Mouse (Mus musculus): ENCODE results near the gene Banp.

DNA sequence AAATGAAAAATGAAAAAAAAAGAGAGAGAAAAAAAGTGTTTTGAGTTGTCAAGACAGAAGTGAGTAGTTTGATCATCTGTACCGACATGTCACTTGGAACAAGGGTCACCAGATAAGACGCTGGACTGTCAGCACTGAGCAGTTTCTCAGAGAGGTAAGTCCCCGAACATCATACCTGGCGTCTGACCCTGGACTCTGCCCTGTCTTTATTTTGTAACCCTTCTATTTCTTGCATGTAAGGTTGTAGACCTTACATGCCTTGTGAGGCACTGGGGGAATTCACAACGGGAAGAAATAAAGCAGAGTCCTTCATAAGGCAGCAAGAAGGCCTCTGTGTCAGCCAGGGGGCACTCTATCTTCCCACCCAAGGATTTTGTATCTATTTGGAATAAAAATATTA lies 24.9 kb upstream of the Banp start:
- no peak for TF ChIP-seq CTCF (IDR thresholded peaks at IDR 0.05; ENCODE audit: borderline replicate concordance, extremely low read depth, insufficient read depth, insufficient read length)
- no peak for TF ChIP-seq POLR2A (IDR thresholded peaks at IDR 0.05; ENCODE audit: borderline replicate concordance, extremely low read depth, insufficient read depth, insufficient read length, poor library complexity, severe bottlenecking)

All from brain, embryonic 14.5 days (tissue).